Mouse (Mus musculus): ENCODE measurements at regions not wholly inside any gene's neighbourhood (a gene's known extent, or its start where the extent isn't known, plus 50 kb on each side); places are given as distances from the start of the nearest gene placed in this dataset.

DNA sequence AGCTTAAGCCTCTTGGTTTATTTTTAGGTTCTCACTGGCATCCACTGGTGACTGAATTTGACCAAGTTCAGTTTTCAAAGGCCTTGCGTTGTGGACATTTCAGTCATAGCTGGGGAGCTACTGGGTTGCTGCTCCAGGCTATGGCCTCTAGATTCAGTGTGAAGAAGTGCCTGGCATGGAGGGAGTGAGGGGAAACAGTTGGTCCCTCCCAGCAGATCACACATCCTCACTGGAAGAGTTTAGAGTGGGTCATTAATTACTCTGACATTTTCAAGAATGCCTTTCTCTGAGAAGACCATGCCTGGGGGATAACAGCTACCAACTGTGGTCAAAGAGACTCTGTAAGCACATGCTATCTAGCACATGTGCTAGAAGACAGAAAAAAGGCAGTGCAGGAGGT lies 199.3 kb downstream of the Gm19410 start:
- TF ChIP-seq CTCF (IDR thresholded peaks at IDR 0.05; ENCODE audit: low read depth) (no peak), EP300 (IDR thresholded peaks at IDR 0.05; ENCODE audit: low read depth) (no peak)

All from liver, embryonic 14.5 days (tissue).